Mouse (Mus musculus): ENCODE measurements at regions not wholly inside any gene's neighbourhood (a gene's known extent, or its start where the extent isn't known, plus 50 kb on each side); places are given as distances from the start of the nearest gene placed in this dataset.

DNA sequence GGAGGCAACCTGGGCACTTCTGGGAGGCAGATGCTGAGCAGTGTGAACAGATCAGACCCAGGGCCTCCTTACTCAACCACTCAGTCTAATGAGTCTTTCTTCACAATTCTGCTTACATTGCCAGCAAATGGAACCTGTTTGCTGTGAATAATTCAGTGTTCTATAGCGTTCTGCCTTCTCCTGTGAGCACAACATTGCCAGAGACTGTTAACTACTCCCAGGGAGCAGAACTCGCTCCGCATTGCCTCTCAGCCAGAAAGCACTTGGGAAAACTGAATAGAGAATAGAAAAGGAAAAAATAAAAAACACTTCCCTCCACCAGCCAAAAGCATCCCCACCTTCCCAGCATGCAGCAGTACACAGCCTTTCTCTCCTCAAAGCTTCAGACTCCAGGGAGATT is 51.5 kb downstream of the Aym1 start:
- DNase-seq, result peak; percentile 32

DNA sequence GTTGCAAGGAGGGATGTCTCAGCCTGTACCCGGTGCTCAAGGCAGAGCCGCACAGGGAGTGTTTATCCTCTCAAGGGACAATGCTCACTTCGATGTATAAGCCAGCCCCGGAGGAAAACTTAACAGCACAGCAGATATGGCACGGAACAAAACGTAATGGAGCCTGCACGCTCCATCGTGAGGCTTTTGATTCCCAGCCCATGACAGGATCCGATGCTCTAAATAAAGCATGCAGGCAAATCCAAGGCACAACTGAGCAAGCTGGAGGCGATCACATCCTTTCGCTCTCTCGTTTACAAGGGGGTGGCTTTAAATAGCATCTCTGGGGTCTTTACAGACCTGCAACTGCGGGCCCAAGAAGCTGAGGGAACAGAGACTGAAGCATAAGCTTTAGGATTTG is 53.9 kb downstream of the Aym1 start:
- DNase-seq, result peak; percentile 27

DNA sequence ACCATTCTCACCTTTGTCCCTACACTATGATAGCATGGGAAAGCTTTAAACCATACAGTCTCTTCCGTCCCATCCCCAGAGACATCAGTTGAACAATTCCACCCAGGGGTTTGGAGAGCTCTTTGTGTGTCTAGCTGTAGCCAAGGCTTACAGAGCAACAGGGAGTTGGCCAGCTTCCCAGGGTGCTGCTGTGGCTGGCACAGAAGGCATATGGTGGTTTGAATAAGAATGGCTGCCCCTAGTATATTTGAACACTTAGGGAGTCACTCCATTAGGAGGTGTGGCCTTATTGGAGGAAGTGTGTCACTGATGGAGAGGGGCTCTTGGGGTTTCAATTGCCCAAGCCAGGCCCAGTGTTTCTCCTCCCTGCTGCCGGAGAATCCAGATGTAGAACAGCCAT is 57.5 kb downstream of the Aym1 start:
- DNase-seq, result peak; percentile 66

DNA sequence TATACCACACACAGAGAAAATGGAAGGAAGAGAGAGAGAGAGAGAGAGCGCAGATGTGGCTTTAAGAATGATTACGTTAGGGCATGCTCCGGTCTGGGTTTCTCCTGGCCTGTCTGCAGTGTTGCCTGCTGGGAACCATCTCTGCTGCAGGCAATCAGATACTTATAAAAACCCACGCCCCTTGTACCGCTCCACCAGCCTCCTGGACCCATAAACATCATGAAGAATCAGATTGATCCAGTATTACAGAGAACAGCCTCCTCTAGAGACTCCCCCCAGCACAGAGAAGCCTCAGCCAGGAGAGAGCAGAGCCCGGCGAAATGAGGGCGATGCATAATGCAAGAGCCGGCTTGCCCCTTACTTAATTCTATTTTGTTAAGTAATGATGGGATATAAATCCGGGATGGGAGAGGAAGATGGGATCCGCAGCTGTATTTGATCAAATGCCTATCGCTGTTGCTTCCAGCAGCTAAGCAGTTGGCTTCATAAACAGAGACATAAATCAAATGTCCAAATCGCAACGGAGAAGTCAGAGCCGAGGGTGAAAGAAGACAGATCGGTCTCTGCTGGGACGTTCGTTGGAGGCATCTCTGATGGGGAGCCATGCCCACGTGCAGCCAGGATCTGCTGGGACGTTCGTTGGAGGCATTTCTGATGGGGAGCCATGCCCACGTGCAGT is 61.4 kb downstream of the Aym1 start:
- no peak for DNase-seq

DNA sequence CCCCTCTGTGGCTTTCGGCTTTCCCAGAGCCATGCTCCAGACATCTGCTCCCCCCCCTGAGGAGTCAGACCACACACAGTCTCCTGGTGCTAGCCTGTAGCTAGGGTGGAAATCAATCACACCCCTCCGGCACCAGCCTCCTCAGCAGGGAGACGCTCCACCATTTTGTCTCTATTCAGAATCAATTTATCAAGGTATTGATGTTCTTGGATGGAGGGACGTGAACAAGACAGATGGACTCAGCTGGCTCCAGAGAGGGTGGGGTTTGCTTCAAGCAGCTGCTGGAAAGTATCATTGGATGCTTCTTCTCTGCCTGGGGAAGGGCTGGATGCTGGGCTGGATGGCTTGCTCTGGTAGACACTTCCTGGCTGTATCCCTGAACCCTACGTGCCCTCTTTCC is 63.5 kb downstream of the Aym1 start:
- DNase-seq, result no peak

DNA sequence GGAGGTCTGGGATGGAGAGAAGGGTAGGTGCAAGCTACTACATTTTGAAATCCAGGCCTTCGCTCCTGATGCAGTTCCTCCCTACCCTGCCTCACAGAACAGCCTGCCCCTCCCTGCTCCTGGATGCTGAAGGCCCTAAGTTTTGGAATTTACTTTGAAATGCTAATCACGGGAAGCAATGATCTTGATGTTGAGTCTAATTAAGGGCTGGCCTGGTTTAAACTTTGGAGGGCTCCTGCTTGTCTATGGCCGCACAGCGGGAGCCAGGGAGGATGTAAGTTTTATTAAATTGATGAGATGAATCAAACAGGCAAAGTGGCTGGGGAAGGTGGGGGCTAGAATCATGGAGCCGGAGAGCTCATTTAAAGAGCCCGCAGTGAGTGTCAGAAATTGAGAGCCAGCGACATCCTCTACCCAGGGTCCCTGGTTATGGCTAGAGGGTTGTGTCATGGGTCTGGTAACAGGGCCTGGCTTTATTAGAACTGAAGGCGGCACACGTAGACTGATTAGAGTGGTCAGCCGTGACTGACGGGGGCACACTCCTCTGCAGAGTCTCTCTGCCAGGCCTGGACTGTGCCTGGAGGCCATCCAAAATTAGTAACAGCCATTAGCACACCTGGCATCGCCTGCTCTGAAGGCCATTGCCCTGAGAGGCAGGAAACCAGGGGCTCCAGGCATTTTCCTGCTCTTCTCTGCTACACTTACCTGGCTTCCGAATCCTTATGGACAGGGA is 65.1 kb downstream of the Aym1 start:
- DNase-seq, result no peak

DNA sequence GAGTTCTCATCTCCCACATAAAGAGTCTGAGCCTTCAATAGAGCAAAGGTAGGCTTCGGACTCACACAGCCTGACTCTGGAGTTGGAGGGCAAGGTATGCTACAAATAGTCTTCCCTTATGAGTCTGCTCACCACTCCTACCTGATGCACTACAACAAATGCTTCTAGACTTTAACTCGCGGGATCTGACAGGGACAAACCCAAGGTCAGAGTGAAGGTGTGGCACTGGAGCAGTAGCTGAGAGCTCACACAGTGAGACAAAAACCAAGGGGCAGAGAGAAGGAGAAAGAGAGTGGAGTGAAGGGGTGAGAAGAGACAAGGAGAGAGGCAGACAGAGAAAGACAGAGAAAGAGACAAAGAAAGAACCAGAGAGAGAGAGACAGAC is 65.6 kb downstream of the Aym1 start:
- DNase-seq, result no peak

DNA sequence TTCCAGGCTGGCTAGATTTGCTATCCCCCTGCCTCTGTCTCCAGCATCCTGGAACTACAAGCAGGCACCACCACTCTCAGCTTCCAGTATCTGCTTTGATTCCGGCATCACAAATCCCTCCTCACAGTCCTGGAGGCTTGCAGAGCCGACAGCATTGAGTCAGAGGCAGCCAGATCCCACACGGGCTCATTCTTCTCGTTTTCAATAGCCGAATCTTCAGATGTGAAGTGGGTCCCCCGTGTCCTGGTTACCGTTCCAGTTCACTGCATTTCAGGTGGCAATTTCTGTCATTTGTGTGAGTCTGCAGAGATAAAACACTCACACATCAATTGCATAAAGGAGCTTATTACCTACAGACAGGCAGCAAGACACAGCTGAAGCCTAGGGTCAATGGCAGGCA is 62.4 kb upstream of the Wscd2 start:
- no peak for DNase-seq

DNA sequence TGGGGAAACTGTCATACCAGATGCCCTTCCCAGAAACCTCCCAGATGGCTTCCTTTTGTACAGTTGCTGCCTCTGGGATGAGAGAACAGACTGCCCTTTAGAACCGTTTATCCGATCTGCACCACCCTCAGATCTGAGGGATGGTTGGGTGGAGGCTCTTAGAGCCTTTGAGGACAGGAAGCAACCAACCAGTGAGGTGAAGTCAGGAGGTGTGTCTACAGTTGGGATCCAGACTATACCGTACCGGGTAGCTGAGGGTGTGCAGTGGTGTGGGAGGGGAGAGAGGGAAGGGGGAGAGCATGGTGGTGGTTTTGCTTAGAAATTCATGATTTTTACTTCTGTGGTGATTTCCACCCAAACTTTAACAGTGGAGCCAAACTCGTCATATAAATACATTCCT is 58.8 kb upstream of the Wscd2 start:
- DNase-seq, result no peak

DNA sequence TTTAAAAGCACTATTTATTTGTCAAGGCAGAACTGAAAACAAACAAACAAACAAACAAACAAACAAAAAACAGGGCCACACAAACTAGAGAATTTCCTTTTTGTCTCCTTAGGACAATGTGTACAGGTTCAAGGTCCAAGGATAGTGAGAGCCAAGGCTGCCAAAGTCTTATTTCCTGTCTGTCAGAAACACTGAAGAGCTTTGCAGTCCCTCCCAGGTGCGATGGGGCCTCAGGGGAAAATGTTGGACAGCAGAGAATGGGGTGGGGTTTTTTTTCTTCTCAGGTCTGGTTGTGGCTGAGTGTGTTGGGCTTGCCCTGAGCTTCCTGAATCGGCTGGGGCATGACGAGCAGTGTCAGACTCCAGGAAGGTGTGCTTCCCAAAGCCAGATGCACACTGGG is 53.1 kb upstream of the Wscd2 start:
- no peak for DNase-seq
